Mouse (Mus musculus): ENCODE measurements around the gene Ttyh1. TPM values are rescaled to one million over a fixed set of nuclear protein-coding genes. Genes with fewer than 3 reads are reported as not detected.

The Ttyh1 gene
- total and polyA plus RNA-seq, 2 experiments, result 0.65 to 2.4 TPM

GRCm38 (mm10) chr7:4141648-4142325 is 22.6 kb downstream of the Ttyh1 start:
- DNase-seq (ENCODE audit: extremely low read depth, low read depth, low spot score), result no peak
- H3K27ac ChIP-seq (replicated peaks; ENCODE audit: insufficient read depth, low read depth, low read length), result no peak overlapping the region
- H3K4me3 ChIP-seq (ENCODE audit: insufficient read depth, low read depth, low read length), result no peak overlapping the region
- peaks cover 49% of the 10 kb centered on the region for H3K36me3 ChIP-seq (ENCODE audit: control insufficient read depth, insufficient read depth, low read length)
- peaks cover 18% of the 10 kb centered on the region; the same call in 1 of the 2 replicates for H3K79me2 ChIP-seq (ENCODE audit: control insufficient read depth, insufficient read depth, low read length)
- H3K4me1 ChIP-seq (ENCODE audit: control insufficient read depth, insufficient read depth, low read length), result peaks cover 5% of the 10 kb centered on the region; the same call in 1 of the 2 replicates
- no peak for TF ChIP-seq CTCF (IDR thresholded peaks at IDR 0.05; ENCODE audit: low read depth, low read length)
- TF ChIP-seq POLR2A (IDR thresholded peaks at IDR 0.05; ENCODE audit: extremely low read depth, insufficient read depth, low read length), result no peak
- H3K9ac ChIP-seq (ENCODE audit: low read depth, low read length), result no peak overlapping the region
- WGBS, result 91% methylated on average over 6 of the region's 6 CpGs
- no peaks in the 10 kb centered on the region for H3K27me3 ChIP-seq (ENCODE audit: control insufficient read depth, insufficient read depth, low read length)

- peaks cover 4% of the 10 kb centered on the region; the same call in 1 of the 2 replicates for H3K4me1 ChIP-seq (ENCODE audit: control insufficient read depth, insufficient read depth, low read length)
- no peaks in the 10 kb centered on the region for H3K27me3 ChIP-seq (ENCODE audit: control insufficient read depth, insufficient read depth, low read length)
- H3K9ac ChIP-seq (ENCODE audit: low read depth, low read length), result no peak overlapping the region
- TF ChIP-seq CTCF (IDR thresholded peaks at IDR 0.05; ENCODE audit: low read depth, low read length), result no peak
- H3K27ac ChIP-seq (replicated peaks; ENCODE audit: insufficient read depth, low read depth, low read length), result no peak overlapping the region
- WGBS, result 96% methylated on average over 10 of the region's 10 CpGs
- no peak for DNase-seq (ENCODE audit: extremely low read depth, low read depth, low spot score)
- H3K79me2 ChIP-seq (ENCODE audit: control insufficient read depth, insufficient read depth, low read length), result peaks cover 11% of the 10 kb centered on the region; the same call in 1 of the 2 replicates
- H3K4me3 ChIP-seq (ENCODE audit: insufficient read depth, low read depth, low read length), result no peak overlapping the region
- H3K36me3 ChIP-seq (ENCODE audit: control insufficient read depth, insufficient read depth, low read length), result peaks cover 52% of the 10 kb centered on the region
These were observed 23.7 kb downstream of the Ttyh1 start for GRCm38 (mm10) chr7:4142796-4143445.

GRCm38 (mm10) chr7:4143506-4143905 is 24.3 kb downstream of the Ttyh1 start:
- Histone ChIP-seq H3K4me1 (ENCODE audit: control insufficient read depth, insufficient read depth, low read length) (peaks cover 5% of the 10 kb centered on the region; the same call in 1 of the 2 replicates), H3K27me3 (ENCODE audit: control insufficient read depth, insufficient read depth, low read length) (no peaks in the 10 kb centered on the region), H3K36me3 (ENCODE audit: control insufficient read depth, insufficient read depth, low read length) (peaks cover 52% of the 10 kb centered on the region), H3K9ac (ENCODE audit: low read depth, low read length) (no peak overlapping the region), H3K4me3 (ENCODE audit: insufficient read depth, low read depth, low read length) (no peak overlapping the region), H3K79me2 (ENCODE audit: control insufficient read depth, insufficient read depth, low read length) (peaks cover 6% of the 10 kb centered on the region; the same call in 1 of the 2 replicates), H3K27ac (replicated peaks; ENCODE audit: insufficient read depth, low read depth, low read length) (no peak overlapping the region)
- WGBS, result 94% methylated on average over 19 of the region's 19 CpGs
- DNase-seq (ENCODE audit: extremely low read depth, low read depth, low spot score), result no peak
- TF ChIP-seq POLR2A (IDR thresholded peaks at IDR 0.05; ENCODE audit: extremely low read depth, insufficient read depth, low read length) (no peak), CTCF (IDR thresholded peaks at IDR 0.05; ENCODE audit: low read depth, low read length) (no peak)

GRCm38 (mm10) chr7:4144046-4144445 is 24.8 kb downstream of the Ttyh1 start:
- H3K36me3 ChIP-seq (ENCODE audit: control insufficient read depth, insufficient read depth, low read length), result peaks cover 47% of the 10 kb centered on the region
- no peak overlapping the region for H3K27ac ChIP-seq (replicated peaks; ENCODE audit: insufficient read depth, low read depth, low read length)
- peaks cover 7% of the 10 kb centered on the region; the same call in 1 of the 2 replicates for H3K4me1 ChIP-seq (ENCODE audit: control insufficient read depth, insufficient read depth, low read length)
- TF ChIP-seq POLR2A (IDR thresholded peaks at IDR 0.05; ENCODE audit: extremely low read depth, insufficient read depth, low read length) (no peak), CTCF (IDR thresholded peaks at IDR 0.05; ENCODE audit: low read depth, low read length) (no peak)
- H3K4me3 ChIP-seq (ENCODE audit: insufficient read depth, low read depth, low read length), result no peak overlapping the region
- WGBS, result 95% methylated on average over 13 of the region's 13 CpGs
- no peaks in the 10 kb centered on the region for H3K27me3 ChIP-seq (ENCODE audit: control insufficient read depth, insufficient read depth, low read length)
- no peak overlapping the region for H3K9ac ChIP-seq (ENCODE audit: low read depth, low read length)
- peaks cover 3% of the 10 kb centered on the region; the same call in 1 of the 2 replicates for H3K79me2 ChIP-seq (ENCODE audit: control insufficient read depth, insufficient read depth, low read length)
- no peak for DNase-seq (ENCODE audit: extremely low read depth, low read depth, low spot score)

- DNase-seq (ENCODE audit: extremely low read depth, low read depth, low spot score), result no peak
- Histone ChIP-seq H3K79me2 (ENCODE audit: control insufficient read depth, insufficient read depth, low read length) (0 out of 2 replicates have a peak, but pooled peaks cover 3% of the 10 kb centered on the region), H3K9ac (ENCODE audit: low read depth, low read length) (no peak overlapping the region), H3K36me3 (ENCODE audit: control insufficient read depth, insufficient read depth, low read length) (peaks cover 39% of the 10 kb centered on the region), H3K4me1 (ENCODE audit: control insufficient read depth, insufficient read depth, low read length) (peaks cover 7% of the 10 kb centered on the region; the same call in 1 of the 2 replicates), H3K27me3 (ENCODE audit: control insufficient read depth, insufficient read depth, low read length) (no peaks in the 10 kb centered on the region), H3K4me3 (ENCODE audit: insufficient read depth, low read depth, low read length) (no peak overlapping the region), H3K27ac (replicated peaks; ENCODE audit: insufficient read depth, low read depth, low read length) (no peak overlapping the region)
- WGBS, result 95% methylated on average over 20 of the region's 20 CpGs
- TF ChIP-seq CTCF (IDR thresholded peaks at IDR 0.05; ENCODE audit: low read depth, low read length) (no peak), POLR2A (IDR thresholded peaks at IDR 0.05; ENCODE audit: extremely low read depth, insufficient read depth, low read length) (no peak)
These were observed 25.8 kb downstream of the Ttyh1 start for GRCm38 (mm10) chr7:4144766-4145551.

Data from liver, adult 2 months (tissue).